Mouse (Mus musculus) bone marrow macrophage, adult 2 months (primary cell): ENCODE measurements around the gene Ifit1bl1.

Experiments
- CTCF ChIP-seq: IDR thresholded peaks from 2 replicates; pipeline ENCODE4 v1.5.1; 2012; ENCODE audit warnings: low read depth, mild to moderate bottlenecking, low read length, moderate library complexity
- POLR2A ChIP-seq: IDR thresholded peaks from 2 replicates; pipeline ENCODE4 v1.6.1; 2012; ENCODE audit warnings: mild to moderate bottlenecking, low read depth, low read length, borderline replicate concordance

- TF ChIP-seq CTCF (peak; percentile 97), POLR2A (no peak)
These were observed 35.3 kb upstream of the Ifit1bl1 start for GRCm38 (mm10) chr19:34636933-34637557.
